Mouse (Mus musculus): ENCODE data around the gene Zfhx3. TPM values are rescaled to one million over a fixed set of nuclear protein-coding genes. Genes with fewer than 3 reads are reported as not detected.

Zfhx3 gene
- polyA plus RNA-seq, 1 experiment from 2014 or later: 14.4 TPM

DNA sequence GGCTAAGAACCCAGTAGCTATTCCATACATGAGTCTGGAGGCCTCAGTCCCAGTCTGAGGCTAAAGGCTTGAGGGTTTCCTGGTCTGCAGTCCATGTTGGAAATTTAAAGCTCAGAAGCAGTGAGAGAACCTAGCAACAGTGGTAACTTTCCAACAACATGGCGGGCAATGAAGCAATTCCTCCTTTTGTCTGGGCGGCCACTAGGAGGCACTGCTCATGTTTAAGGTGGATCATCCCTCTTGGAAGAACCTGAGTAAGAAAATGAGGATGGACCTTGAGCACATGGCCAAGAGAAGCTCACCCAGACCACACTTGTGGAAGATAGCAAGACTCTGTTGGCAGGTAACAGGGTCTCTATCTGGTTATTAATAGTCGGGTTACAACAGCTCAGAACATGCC lies 527.8 kb downstream of the Zfhx3 start:
- H3K4me1 ChIP-seq: peaks cover 26% of the 10 kb centered on the region

DNA sequence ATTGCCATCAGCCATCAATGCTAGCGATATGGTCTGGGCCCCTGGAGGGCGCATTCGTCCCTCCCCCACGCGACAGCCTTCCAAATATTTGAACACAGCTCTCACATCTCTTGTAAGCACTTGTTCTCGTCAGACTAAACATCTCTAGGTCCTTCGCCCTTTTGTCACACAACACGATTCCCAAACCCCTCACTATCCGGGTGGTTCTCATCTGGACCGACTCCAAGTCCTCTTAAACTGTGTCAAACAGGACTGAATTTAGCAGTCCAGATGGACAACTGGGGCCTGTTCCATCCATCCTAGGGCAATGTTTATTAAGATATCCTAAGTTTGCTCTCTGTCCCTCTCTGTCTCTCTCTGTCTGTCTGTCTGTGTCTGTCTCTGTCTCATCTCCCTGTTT lies 532.1 kb downstream of the Zfhx3 start:
- no peak overlapping the region for H3K4me3 ChIP-seq
- no peaks in the 10 kb centered on the region for H3K36me3 ChIP-seq
- DNase-seq (ENCODE audit: low spot score): no peak
- H3K9me3 ChIP-seq (replicated peaks): no peaks in the 10 kb centered on the region
- H3K27ac ChIP-seq (replicated peaks): no peak overlapping the region
- no peaks in the 10 kb centered on the region for H3K27me3 ChIP-seq (ENCODE audit: low read depth, poor library complexity, severe bottlenecking)
- WGBS: 90% methylated on average over 10 of the region's 10 CpGs
- H3K4me1 ChIP-seq: no peaks in the 10 kb centered on the region

More for the DNA sequence above, 527.8 kb downstream of the Zfhx3 start:
- Histone ChIP-seq H3K27me3 (ENCODE audit: low read depth, poor library complexity, severe bottlenecking) (no peaks in the 10 kb centered on the region), H3K4me3 (no peak overlapping the region), H3K9me3 (replicated peaks) (no peaks in the 10 kb centered on the region), H3K27ac (replicated peaks) (no peak overlapping the region), H3K36me3 (no peaks in the 10 kb centered on the region)
- WGBS: 99% methylated on average over 3 of the region's 3 CpGs
- DNase-seq (ENCODE audit: low spot score): no peak

DNA sequence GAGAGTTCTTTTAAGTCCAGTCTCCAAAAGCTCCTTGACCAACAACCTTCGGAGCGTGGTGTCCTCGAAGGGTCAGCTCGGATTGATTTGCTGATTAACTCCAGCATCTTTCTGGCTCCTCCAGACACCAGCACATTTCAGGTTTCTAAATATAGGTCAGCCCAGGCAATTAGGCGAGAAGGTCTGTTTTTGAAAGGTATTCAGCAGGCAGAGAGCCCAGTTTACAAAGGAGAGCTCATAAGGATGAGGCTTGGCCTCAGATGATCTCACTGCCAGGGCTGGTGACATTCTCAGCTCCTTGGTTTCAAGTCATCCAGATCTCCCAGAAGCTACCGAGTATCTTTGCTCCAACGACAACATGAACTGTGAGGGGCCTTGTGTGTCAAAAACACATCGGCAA lies 535.7 kb downstream of the Zfhx3 start:
- WGBS: 94% methylated on average over 8 of the region's 8 CpGs

DNA sequence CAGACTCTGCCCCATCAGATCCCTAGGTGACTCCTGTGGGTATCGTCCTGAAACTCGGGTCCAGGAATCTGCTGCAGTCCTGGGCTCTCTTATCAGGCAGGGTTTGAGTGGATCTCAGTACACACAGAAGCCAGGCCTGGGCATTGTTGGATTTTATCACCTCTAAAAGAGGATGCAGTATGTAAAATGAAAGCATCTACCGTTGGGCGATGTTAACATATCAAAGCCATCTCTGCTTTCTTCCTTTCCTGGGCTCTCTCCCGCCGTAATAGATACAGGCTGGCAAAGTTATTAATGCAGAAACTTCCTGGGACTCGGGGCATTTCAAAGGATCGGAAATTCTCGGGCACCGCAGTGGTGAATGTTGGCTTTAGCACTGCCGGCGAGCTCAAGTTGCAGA lies 537.7 kb downstream of the Zfhx3 start:
- no peak for DNase-seq (ENCODE audit: low spot score)
- H3K4me3 ChIP-seq: no peak overlapping the region
- peak overlapping the region; percentile 77 for H3K27ac ChIP-seq (replicated peaks)
- peaks cover 40% of the 10 kb centered on the region for H3K4me1 ChIP-seq
- no peaks in the 10 kb centered on the region for H3K36me3 ChIP-seq
- no peaks in the 10 kb centered on the region for H3K9me3 ChIP-seq (replicated peaks)
- 83% methylated on average over 12 of the region's 12 CpGs for WGBS
- H3K27me3 ChIP-seq (ENCODE audit: low read depth, poor library complexity, severe bottlenecking): no peaks in the 10 kb centered on the region

More for the DNA sequence above, 535.7 kb downstream of the Zfhx3 start:
- no peak for DNase-seq (ENCODE audit: low spot score)
- Histone ChIP-seq H3K9me3 (replicated peaks) (no peaks in the 10 kb centered on the region), H3K27ac (replicated peaks) (0 out of 2 replicates have a peak overlapping the region, but pooled peaks have one; percentile 9), H3K4me3 (no peak overlapping the region), H3K36me3 (no peaks in the 10 kb centered on the region), H3K4me1 (peaks cover 25% of the 10 kb centered on the region), H3K27me3 (ENCODE audit: low read depth, poor library complexity, severe bottlenecking) (no peaks in the 10 kb centered on the region)

DNA sequence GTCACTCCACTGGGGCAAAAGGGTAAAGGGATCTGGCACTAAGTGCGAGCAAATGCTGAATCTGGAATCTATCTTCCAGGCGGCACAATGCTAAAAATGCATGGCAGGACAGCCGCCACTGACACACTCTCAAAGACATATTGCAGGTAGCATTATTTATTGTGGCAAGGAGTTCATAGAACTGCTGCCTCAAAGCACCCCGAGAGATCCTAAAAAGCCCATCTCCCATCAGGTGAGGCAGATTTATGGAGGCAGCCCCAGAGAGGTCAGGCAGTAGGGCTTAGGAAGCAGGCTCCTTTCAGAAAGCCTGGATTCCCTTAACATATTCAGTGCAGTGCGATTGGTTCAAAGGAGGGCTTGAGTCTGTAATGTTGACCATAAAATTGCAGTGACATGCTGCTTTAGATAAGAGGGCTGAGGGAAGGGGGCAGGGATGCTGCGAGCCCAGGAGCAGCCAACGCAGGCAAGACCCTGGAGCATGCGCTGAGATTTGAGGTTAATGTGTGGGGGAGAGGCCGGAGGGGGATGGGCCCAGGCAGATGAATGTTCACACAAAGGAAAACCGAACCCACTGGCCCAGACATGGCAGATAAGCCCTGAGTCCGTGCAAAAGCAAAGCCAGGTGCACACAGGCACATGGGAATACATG lies 538.8 kb downstream of the Zfhx3 start:
- Histone ChIP-seq H3K27ac (replicated peaks) (peak overlapping the region; percentile 93), H3K4me1 (peaks cover 45% of the 10 kb centered on the region), H3K36me3 (no peaks in the 10 kb centered on the region), H3K4me3 (no peak overlapping the region), H3K9me3 (replicated peaks) (no peaks in the 10 kb centered on the region), H3K27me3 (ENCODE audit: low read depth, poor library complexity, severe bottlenecking) (no peaks in the 10 kb centered on the region)
- DNase-seq (ENCODE audit: low spot score): peak; percentile 84
- 45% methylated on average over 11 of the region's 11 CpGs for WGBS

DNA sequence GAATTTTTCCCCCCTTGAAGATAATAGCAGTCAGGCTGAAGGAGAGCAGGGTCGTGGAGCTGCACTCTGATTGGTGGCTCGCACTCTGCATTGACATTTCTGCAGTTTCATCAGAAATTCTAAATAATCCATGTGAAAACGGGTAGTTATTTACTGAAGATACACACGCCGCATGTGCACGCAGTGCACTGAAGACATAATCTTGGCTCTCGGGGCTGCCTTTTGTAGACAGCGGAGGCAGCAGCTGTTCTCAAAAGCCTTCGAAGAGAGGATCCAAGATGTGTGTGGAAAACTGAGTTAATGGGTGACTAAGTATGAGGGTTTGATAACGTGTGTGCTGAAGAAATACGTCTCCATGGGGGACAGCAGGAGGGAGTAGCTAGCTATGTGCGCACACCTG lies 553.7 kb downstream of the Zfhx3 start:
- DNase-seq (ENCODE audit: low spot score): no peak
- Histone ChIP-seq H3K36me3 (no peaks in the 10 kb centered on the region), H3K9me3 (replicated peaks) (no peaks in the 10 kb centered on the region), H3K27ac (replicated peaks) (no peak overlapping the region), H3K4me1 (peaks cover 19% of the 10 kb centered on the region), H3K4me3 (no peak overlapping the region), H3K27me3 (ENCODE audit: low read depth, poor library complexity, severe bottlenecking) (no peaks in the 10 kb centered on the region)
- 85% methylated on average over 12 of the region's 12 CpGs for WGBS

DNA sequence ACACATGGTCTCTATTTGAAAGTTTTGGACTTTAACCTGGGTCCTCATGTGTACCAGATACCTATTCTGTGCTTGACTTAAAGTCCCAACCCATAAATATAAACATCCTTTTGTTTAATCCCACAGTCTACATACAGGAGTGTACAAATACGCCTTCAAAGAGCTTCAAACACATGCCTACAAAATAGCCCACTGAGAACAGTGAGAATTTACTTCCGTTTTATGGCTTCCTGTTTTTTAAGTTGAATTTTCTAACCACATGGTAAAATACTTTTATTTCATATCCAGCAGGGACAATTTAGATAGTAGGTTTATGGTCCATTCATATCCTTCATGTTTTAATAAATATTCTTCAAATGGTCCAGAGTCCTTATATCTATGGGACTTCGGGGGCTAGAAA lies 564.3 kb downstream of the Zfhx3 start:
- Histone ChIP-seq H3K27me3 (ENCODE audit: low read depth, poor library complexity, severe bottlenecking) (peaks cover 36% of the 10 kb centered on the region), H3K27ac (replicated peaks) (no peak overlapping the region), H3K4me3 (no peak overlapping the region), H3K4me1 (peaks cover 19% of the 10 kb centered on the region), H3K36me3 (no peaks in the 10 kb centered on the region), H3K9me3 (replicated peaks) (no peaks in the 10 kb centered on the region)
- WGBS: 91% methylated on average over 3 of the region's 3 CpGs
- no peak for DNase-seq (ENCODE audit: low spot score)

DNA sequence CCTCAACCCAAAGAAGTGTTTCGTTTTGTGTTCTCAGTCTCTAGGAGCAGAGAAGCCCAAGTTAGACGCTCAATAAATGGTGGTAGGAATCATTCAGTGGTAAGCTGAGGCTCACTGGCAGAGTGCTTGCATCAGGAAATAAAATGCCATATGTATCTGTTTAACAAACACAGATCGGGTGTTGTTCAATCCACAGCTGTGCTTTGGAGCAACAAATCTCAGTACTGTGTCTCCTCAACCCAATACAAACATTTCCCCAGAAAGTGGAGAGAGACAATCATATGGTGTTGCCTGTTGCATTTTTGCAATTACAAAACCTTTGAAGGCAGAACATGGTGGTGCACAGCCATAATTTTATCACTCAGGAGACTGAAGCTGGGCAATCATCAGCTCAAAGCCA lies 565.3 kb downstream of the Zfhx3 start:
- 86% methylated on average over 3 of the region's 3 CpGs for WGBS
- Histone ChIP-seq H3K36me3 (no peaks in the 10 kb centered on the region), H3K4me3 (no peak overlapping the region), H3K27ac (replicated peaks) (no peak overlapping the region), H3K9me3 (replicated peaks) (no peaks in the 10 kb centered on the region), H3K4me1 (peaks cover 19% of the 10 kb centered on the region), H3K27me3 (ENCODE audit: low read depth, poor library complexity, severe bottlenecking) (peaks cover 43% of the 10 kb centered on the region)
- no peak for DNase-seq (ENCODE audit: low spot score)

DNA sequence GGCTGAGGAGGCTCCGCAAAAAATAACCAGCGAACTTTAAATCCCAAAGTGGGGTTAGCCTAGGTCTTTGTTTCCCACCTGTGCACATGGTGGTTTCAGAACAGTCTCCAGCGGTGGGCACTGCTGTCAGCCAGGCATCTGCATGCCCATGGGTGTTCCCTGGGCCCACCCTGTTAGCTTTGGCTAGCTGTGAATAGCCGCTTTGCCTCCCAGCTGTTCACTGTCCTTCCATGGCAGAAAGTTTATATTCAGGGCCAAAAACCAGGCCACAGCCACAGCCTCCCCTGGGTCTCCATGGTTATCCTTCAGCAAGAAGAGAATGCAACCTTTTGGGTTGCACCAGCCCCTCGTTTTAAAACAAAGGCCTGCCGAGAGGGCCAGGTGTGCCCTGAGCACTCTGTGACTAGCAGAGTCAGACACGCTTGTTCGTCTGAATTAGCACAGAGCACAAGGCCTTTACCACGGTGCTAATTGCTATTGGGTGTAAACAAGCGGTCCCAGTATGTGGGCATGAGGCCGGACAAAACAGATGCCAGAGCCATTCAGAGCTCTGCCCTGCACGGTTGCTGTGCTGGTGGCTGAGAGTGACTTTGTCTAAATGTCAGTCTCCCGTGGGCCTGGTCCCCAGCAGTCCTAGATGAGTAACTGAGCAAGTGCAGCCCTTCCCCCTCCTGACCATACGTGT lies 568.3 kb downstream of the Zfhx3 start:
- Histone ChIP-seq H3K9me3 (replicated peaks) (no peaks in the 10 kb centered on the region), H3K4me3 (no peak overlapping the region), H3K36me3 (no peaks in the 10 kb centered on the region), H3K27ac (replicated peaks) (peak overlapping the region; percentile 71), H3K4me1 (peaks cover 19% of the 10 kb centered on the region), H3K27me3 (ENCODE audit: low read depth, poor library complexity, severe bottlenecking) (peaks cover 45% of the 10 kb centered on the region)
- WGBS: 37% methylated on average over 14 of the region's 14 CpGs
- DNase-seq (ENCODE audit: low spot score): peak; percentile 71

DNA sequence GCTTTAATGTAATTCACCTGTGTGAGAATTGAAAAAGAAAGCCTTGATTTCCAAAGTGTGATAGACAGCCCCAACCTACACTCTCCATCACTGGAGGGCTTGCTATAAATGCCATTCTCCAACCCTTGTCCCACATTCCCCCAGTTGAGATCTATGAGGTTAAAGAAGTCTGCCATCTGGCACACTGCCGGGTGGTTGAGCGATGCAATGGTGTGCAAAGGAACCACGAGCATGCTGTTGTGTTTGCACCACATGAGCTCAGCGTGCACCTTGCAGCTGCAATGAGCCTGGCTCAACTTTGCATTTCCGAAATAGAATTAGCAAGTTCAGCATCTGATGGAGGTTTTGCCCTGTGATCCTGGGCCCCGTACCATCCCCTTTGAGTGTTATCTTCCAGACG lies 575.7 kb downstream of the Zfhx3 start:
- Histone ChIP-seq H3K9me3 (replicated peaks) (no peaks in the 10 kb centered on the region), H3K27ac (replicated peaks) (no peak overlapping the region), H3K27me3 (ENCODE audit: low read depth, poor library complexity, severe bottlenecking) (no peaks in the 10 kb centered on the region), H3K4me3 (no peak overlapping the region), H3K4me1 (no peaks in the 10 kb centered on the region), H3K36me3 (no peaks in the 10 kb centered on the region)
- WGBS: 92% methylated on average over 7 of the region's 7 CpGs
- no peak for DNase-seq (ENCODE audit: low spot score)

DNA sequence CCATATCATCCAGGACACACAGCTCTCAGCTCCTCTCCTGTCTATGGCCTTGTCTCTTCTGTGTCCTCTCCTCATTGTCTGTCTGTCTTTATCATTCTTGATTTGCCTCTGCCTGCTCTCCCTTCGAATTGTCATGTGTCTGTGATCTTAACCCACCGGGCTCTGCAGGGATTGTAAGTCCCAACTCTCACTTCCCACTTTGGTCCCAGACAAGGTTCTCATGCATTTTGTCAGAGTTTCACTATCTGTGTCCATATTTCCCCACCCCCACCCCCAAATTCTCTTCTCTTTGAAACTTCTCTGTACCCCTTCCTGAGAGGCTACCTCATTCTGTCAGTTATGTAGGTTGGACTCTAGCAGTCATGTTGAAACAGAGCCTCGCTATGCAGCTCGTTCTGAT lies 579.6 kb downstream of the Zfhx3 start:
- Histone ChIP-seq H3K27me3 (ENCODE audit: low read depth, poor library complexity, severe bottlenecking) (no peaks in the 10 kb centered on the region), H3K27ac (replicated peaks) (no peak overlapping the region), H3K36me3 (no peaks in the 10 kb centered on the region), H3K4me3 (no peak overlapping the region), H3K4me1 (no peaks in the 10 kb centered on the region), H3K9me3 (replicated peaks) (no peaks in the 10 kb centered on the region)
- 88% methylated on average over 4 of the region's 4 CpGs for whole genome bisulfite sequencing
- no peak for DNase-seq (ENCODE audit: low spot score)

DNA sequence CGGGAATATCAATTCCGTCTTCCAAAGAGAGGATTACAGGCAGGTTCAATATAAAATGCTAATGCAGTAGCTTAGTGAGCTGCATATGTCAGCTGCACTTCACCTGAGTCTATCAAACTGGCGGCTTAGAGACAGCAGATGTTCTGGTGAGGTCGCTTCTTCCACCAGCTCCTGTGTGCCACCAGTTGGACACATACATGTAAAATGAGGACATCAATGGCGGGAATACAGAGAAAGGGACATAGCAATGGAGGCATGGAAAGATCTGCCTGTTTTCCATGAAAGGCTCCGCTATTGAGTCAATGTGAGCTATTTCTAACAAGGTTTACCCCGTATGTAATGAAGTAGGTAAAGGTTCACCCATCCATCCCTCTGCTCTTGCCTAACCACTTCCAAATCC lies 587.0 kb downstream of the Zfhx3 start:
- no peaks in the 10 kb centered on the region for H3K36me3 ChIP-seq
- no peak overlapping the region for H3K27ac ChIP-seq (replicated peaks)
- H3K9me3 ChIP-seq (replicated peaks): no peaks in the 10 kb centered on the region
- H3K4me1 ChIP-seq: no peaks in the 10 kb centered on the region
- no peaks in the 10 kb centered on the region for H3K27me3 ChIP-seq (ENCODE audit: low read depth, poor library complexity, severe bottlenecking)
- no peak for DNase-seq (ENCODE audit: low spot score)
- H3K4me3 ChIP-seq: no peak overlapping the region
- 93% methylated on average over 7 of the region's 7 CpGs for WGBS

DNA sequence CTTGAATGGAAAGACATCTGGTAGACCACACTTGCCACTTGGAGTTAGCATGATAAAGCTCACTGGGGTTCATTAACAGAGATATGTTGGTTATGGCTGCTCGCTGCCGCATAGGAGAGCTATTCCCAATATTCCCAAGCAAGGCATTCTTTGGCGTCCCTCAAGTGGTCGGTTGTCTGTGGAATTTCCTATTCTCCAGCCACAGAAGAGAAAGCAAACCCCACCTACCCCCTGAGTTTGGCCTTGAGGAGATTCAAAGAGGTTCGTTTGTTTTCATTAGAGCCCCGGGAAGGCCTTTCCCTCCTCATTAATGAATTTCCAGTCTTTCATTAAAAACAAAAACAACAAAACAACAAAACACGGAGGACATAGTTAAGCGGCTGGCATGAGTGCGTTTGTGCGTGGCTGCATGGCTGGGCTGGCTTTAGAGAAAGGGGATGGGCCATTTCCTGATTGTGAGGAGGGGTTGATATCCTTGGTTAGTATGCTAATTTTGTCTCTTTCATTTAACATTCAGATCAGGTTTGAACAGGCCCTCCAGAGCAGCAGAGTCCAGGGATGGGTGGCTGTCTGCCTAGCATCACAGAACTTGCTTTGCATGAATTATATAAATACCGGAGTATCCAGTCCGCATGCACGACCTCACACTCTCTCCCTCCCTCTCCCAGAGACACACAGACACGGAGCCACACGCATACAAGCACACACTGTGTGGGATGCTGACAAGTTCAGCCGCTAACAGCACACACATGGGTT lies 592.9 kb downstream of the Zfhx3 start:
- H3K4me1 ChIP-seq: peaks cover 7% of the 10 kb centered on the region; the same call in 1 of the 2 replicates
- H3K4me3 ChIP-seq: no peak overlapping the region
- no peaks in the 10 kb centered on the region for H3K36me3 ChIP-seq
- H3K27me3 ChIP-seq (ENCODE audit: low read depth, poor library complexity, severe bottlenecking): no peaks in the 10 kb centered on the region
- 82% methylated on average over 16 of the region's 16 CpGs for WGBS
- DNase-seq (ENCODE audit: low spot score): no peak
- no peaks in the 10 kb centered on the region for H3K9me3 ChIP-seq (replicated peaks)
- no peak overlapping the region for H3K27ac ChIP-seq (replicated peaks)
